Mouse (Mus musculus) hindbrain, embryonic 11.5 days (tissue): ENCODE results near the gene Pkib. TPM values are rescaled to one million over a fixed set of nuclear protein-coding genes. Genes with fewer than 3 reads are reported as not detected.
A peak's percentile ranks its signal among the peaks of the same experiment; 100 is the strongest.

Experiments used
- ATAC-seq: fragments of 200-750 bp; cut with Nextera tagmentation; 2 replicates; pipeline ENCODE4 v1.8.0; 2017; ENCODE audit warnings: mild to moderate bottlenecking, moderate TSS enrichment, moderate library complexity; ENCODE audit not compliant: low FRiP score
- DNase-seq: peaks from one replicate; pipeline ENCODE4 v3.0.0-alpha.2; 2015; ENCODE audit warnings: low spot score
- H3K27ac ChIP-seq: fragments of 300-500 bp; sonication (generic); 2 replicates; pipeline ENCODE4 v1.5.1; 2014; ENCODE audit warnings: mild to moderate bottlenecking, low read depth, low read length
- H3K27me3 ChIP-seq: fragments of 300-500 bp; sonication (generic); 2 replicates; pipeline ENCODE4 v1.6.1; 2014; ENCODE audit warnings: mild to moderate bottlenecking, low read length, moderate library complexity, mixed read lengths; ENCODE audit not compliant: control insufficient read depth, insufficient read depth
- H3K36me3 ChIP-seq: fragments of 300-500 bp; sonication (generic); 2 replicates; pipeline ENCODE4 v1.6.1; 2014; ENCODE audit warnings: mild to moderate bottlenecking, low read length, moderate library complexity, mixed read lengths; ENCODE audit not compliant: control insufficient read depth, insufficient read depth
- H3K4me1 ChIP-seq: fragments of 300-500 bp; sonication (generic); replicated peaks from 2 replicates; pipeline ENCODE4 v1.6.1; 2014; ENCODE audit warnings: low read length, mixed read lengths; ENCODE audit not compliant: control insufficient read depth, insufficient read depth
- H3K4me2 ChIP-seq: fragments of 300-500 bp; sonication (generic); replicated peaks from 2 replicates; pipeline ENCODE4 v1.6.1; 2014; ENCODE audit warnings: mild to moderate bottlenecking, low read depth, low read length
- H3K4me3 ChIP-seq: fragments of 300-500 bp; sonication (generic); 2 replicates; pipeline ENCODE4 v1.5.1; 2014; ENCODE audit warnings: low read depth, low read length
- H3K9ac ChIP-seq: fragments of 300-500 bp; sonication (generic); 2 replicates; pipeline ENCODE4 v1.6.1; 2014; ENCODE audit warnings: low read depth, low read length
- H3K9me3 ChIP-seq: fragments of 300-500 bp; sonication (generic); 2 replicates; pipeline ENCODE4 v1.6.1; 2016; ENCODE audit warnings: low read length; ENCODE audit not compliant: control insufficient read depth
- WGBS: fragments of 180-500 bp; shearing (Covaris S2); extraction: QIAGEN DNeasy Blood & Tissue Kit; methylation state at CpG from one replicate; pipeline ENCODE4 v1.1.7; 2014; 5-methylcytosine and 5-hydroxymethylcytosine counted together
- polyA plus RNA-seq: library from polyadenylated mRNA; unstranded; fragments of >200 nt; fragmentation: Nextera tagmentation; extraction: Ambion mirVana; gene quantifications from 2 replicates; pipeline ENCODE4 v1.2.1, GENCODE M21; 2014

The Pkib gene
- polyA plus RNA-seq, 1 experiment from 2014 or later, result 2.1 TPM

DNA sequence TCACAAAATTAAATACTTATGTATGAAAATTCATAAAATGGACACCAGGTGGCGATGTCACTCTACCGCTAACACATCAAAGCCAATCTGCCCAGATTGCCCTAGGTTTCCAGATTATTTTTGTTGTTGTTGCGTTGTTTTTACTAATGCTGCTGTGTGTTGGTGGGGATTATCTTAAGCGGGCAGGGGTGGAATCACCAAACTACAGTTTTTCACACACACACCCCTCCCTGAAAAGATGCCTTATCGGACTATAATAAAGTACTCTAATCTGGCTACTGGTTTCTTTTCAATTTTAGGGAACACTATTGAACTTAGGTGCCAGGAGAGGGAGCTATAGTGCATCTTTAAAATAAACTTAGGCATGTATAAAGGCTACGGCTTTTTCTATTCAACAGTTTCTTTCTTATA lies 111.8 kb downstream of the Pkib start:
- WGBS, result 6% methylated on average over 6 of the region's 6 CpGs
- Histone ChIP-seq H3K4me2 (no peak overlapping the region; the same call in 1 of the 2 replicates), H3K36me3 (no peaks in the 10 kb centered on the region), H3K4me3 (peak overlapping the region; percentile 26), H3K9ac (no peak overlapping the region), H3K27ac (no peak overlapping the region), H3K9me3 (no peaks in the 10 kb centered on the region), H3K4me1 (no peaks in the 10 kb centered on the region), H3K27me3 (no peaks in the 10 kb centered on the region)
- ATAC-seq (peak; percentile 84), DNase-seq (peak; percentile 81)

- no peaks in the 10 kb centered on the region for H3K36me3 ChIP-seq
- DNase-seq (peak; percentile 8), ATAC-seq (peak; percentile 53)
- H3K27me3 ChIP-seq, result no peaks in the 10 kb centered on the region
- H3K9me3 ChIP-seq, result no peaks in the 10 kb centered on the region
- H3K4me2 ChIP-seq, result no peak overlapping the region
- no peak overlapping the region for H3K27ac ChIP-seq
- H3K9ac ChIP-seq, result no peak overlapping the region
- no peaks in the 10 kb centered on the region for H3K4me1 ChIP-seq
- H3K4me3 ChIP-seq, result no peak overlapping the region
- WGBS, result 30% methylated on average over 2 of the region's 2 CpGs
Measured at GRCm38 (mm10) chr10:57744128-57744765, 112.5 kb downstream of the Pkib start.

DNA sequence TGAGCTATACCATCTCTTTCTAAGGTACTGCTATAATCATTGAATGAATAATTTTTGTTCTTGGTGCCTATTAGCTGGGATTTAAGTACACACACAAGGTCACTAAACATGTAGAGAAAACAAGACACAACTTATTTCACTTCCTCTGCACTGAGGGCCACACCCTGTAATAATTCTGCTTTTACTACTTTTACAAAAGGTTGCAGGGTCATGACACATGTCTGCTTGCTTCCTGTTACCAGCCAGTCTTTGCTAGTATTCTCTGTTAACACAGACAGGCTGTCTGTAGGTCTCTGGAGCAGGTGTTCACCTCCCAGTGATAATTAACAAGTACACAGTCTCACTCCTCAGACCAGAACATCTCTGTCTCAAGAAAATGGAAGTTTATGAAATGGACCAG lies 113.7 kb downstream of the Pkib start:
- no peaks in the 10 kb centered on the region for H3K4me1 ChIP-seq
- no peak overlapping the region for H3K4me3 ChIP-seq
- no peaks in the 10 kb centered on the region for H3K36me3 ChIP-seq
- no peak overlapping the region for H3K27ac ChIP-seq
- H3K27me3 ChIP-seq, result no peaks in the 10 kb centered on the region
- no peak overlapping the region for H3K4me2 ChIP-seq
- H3K9ac ChIP-seq, result no peak overlapping the region
- no peak for DNase-seq
- no peaks in the 10 kb centered on the region for H3K9me3 ChIP-seq
- ATAC-seq, result no peak

DNA sequence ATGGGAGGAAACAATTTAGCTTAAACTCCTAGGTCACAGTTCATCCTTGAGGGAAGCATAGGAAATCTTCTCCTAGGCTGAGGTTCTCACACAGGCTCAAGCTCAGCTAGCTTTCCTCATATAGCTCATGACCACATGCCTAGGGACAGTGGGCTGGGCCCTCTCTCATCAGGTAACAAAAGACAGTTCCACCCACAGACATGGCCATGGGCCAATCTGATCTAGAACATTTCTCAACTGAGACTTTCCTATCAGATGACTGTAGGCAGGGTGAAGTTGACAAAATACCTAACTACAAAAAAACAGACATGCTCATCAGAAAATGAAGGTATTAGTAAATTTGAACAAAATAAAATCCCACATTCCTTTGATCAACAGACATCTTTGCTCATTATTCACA lies 115.3 kb downstream of the Pkib start:
- Histone ChIP-seq H3K9me3 (no peaks in the 10 kb centered on the region), H3K36me3 (no peaks in the 10 kb centered on the region), H3K27me3 (no peaks in the 10 kb centered on the region), H3K27ac (no peak overlapping the region), H3K4me2 (no peak overlapping the region), H3K9ac (no peak overlapping the region), H3K4me3 (no peak overlapping the region), H3K4me1 (no peaks in the 10 kb centered on the region)
- DNase-seq (no peak), ATAC-seq (no peak)

DNA sequence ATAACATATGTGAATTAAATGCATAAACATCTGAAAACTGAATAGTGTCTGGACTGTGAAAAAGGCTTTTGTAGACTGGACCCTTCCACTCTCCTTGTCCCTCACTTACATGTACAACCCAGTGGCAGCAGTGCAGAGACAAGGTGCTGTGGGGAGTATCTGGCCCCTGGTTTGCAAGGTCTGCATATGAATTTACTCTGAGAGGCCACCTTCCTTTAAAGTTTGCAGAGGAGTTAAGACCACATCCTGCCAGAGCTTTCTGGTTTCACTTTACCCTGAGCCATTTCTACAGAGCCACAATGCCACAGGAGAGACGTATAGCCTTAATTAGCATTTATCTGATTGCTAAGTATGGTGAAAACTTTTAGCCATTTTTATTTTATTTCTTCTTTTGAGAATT lies 121.6 kb downstream of the Pkib start:
- Histone ChIP-seq H3K27me3 (no peaks in the 10 kb centered on the region), H3K27ac (no peak overlapping the region), H3K9ac (no peak overlapping the region), H3K36me3 (no peaks in the 10 kb centered on the region), H3K9me3 (no peaks in the 10 kb centered on the region), H3K4me1 (no peaks in the 10 kb centered on the region), H3K4me3 (no peak overlapping the region), H3K4me2 (no peak overlapping the region)
- WGBS, result 97% methylated on average over 1 of the region's 1 CpGs
- DNase-seq (no peak), ATAC-seq (no peak)

GRCm38 (mm10) chr10:57755201-57755736 lies 123.5 kb downstream of the Pkib start:
- Histone ChIP-seq H3K4me3 (no peak overlapping the region), H3K27ac (no peak overlapping the region), H3K4me2 (no peak overlapping the region), H3K36me3 (no peaks in the 10 kb centered on the region), H3K9ac (no peak overlapping the region), H3K27me3 (no peaks in the 10 kb centered on the region), H3K9me3 (no peaks in the 10 kb centered on the region), H3K4me1 (no peaks in the 10 kb centered on the region)
- ATAC-seq (no peak), DNase-seq (no peak)
- WGBS, result 92% methylated on average over 2 of the region's 2 CpGs

- no peaks in the 10 kb centered on the region for H3K4me1 ChIP-seq
- no peak overlapping the region for H3K27ac ChIP-seq
- 94% methylated on average over 2 of the region's 2 CpGs for WGBS
- H3K9me3 ChIP-seq, result no peaks in the 10 kb centered on the region
- ATAC-seq (no peak), DNase-seq (no peak)
- no peak overlapping the region for H3K9ac ChIP-seq
- H3K36me3 ChIP-seq, result no peaks in the 10 kb centered on the region
- H3K4me2 ChIP-seq, result no peak overlapping the region
- H3K4me3 ChIP-seq, result no peak overlapping the region
- no peaks in the 10 kb centered on the region for H3K27me3 ChIP-seq
Measured at GRCm38 (mm10) chr10:57758999-57759398, 127.2 kb downstream of the Pkib start.

- H3K4me3 ChIP-seq, result no peak overlapping the region
- H3K9me3 ChIP-seq, result no peaks in the 10 kb centered on the region
- H3K27ac ChIP-seq, result no peak overlapping the region
- H3K36me3 ChIP-seq, result no peaks in the 10 kb centered on the region
- no peak overlapping the region for H3K9ac ChIP-seq
- 81% methylated on average over 3 of the region's 3 CpGs for WGBS
- H3K4me1 ChIP-seq, result no peaks in the 10 kb centered on the region
- no peak overlapping the region for H3K4me2 ChIP-seq
- H3K27me3 ChIP-seq, result no peaks in the 10 kb centered on the region
- ATAC-seq, result no peak
- no peak for DNase-seq
Measured at GRCm38 (mm10) chr10:57760694-57761093, 128.9 kb downstream of the Pkib start.

DNA sequence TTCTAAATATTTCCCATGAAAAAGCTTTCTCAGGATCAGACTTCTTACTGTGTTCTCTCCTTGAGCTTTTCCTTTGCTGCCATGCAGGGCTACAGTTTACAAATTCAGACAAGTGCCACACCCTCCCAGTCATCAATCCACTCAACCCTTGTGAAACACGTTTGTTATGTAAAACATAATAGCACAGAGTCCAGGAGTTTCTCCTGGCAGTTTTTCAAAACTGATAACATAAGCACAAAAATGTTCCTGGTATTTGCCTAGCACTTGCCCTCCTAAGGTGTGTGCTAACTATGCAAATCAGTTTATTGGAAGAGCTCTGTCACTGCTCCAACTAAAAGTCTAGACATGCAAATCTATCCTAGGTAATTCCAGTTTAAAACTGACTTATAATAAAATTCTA lies 131.3 kb downstream of the Pkib start:
- Histone ChIP-seq H3K27ac (no peak overlapping the region), H3K9me3 (no peaks in the 10 kb centered on the region), H3K27me3 (no peaks in the 10 kb centered on the region), H3K4me2 (no peak overlapping the region), H3K36me3 (no peaks in the 10 kb centered on the region), H3K4me3 (no peak overlapping the region), H3K9ac (no peak overlapping the region), H3K4me1 (no peaks in the 10 kb centered on the region)
- 45% methylated on average over 1 of the region's 1 CpGs for WGBS
- ATAC-seq (no peak), DNase-seq (no peak)
